14 mouse cellular contexts compared by ENCODE assay signal in the genomic region with DNA sequence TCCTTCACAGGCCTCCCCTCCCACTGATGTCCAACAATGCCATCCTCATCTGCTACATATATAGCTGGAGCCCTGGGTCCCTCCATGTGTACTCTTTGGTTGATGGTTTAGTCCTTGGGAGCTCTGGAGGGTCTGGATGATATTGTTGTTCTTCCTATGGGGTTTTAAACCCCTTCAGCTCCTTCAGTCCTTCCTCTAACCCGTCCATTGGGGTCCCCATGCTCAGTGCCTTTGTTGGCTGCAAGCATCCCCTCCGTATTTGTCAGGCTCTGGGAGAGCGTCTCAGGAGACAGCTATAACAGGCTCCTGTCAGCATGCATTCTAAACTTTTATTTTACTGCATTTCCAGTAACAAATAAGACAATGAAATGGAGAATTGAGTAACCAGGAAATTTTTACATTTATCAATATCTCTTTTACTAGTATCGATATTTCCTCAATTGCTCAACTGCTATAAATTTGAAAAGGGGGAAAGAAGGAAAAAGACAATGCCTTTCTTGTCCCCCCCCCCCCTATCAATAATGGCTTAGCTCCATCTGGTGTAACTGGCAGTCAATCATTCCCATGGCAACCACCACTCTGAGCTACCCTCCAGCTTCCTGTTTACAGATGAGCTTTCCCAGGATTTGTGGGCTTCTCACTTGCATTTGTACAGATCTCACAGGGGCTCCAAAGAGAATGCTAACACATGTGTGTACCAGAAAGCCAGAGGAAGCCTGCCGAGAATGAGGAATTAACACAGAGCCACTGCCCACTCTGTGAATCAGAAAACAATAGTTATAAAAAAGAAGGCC.
DNase-seq lines count a peak whose midpoint lies in the region; ATAC-seq and TF ChIP-seq lines count a peak whose summit lies in the region.
"Had no signal": no experiment of that assay in that cellular context is flagged by ENCODE, and none has a peak within 500 bp of the region (broad histone marks: within the 10 kb centered on the region; RNA-seq: fewer than 3 reads in every experiment).

No protein-coding gene starts in this region.

- WGBS in forebrain, embryonic 12.5 days, result 45% methylated on average over 5 of the region's 5 CpGs
- WGBS in hindbrain, postnatal 0 days, result 17% methylated on average over 5 of the region's 5 CpGs
- 23% methylated on average over 5 of the region's 5 CpGs for WGBS in midbrain, embryonic 16.5 days

- no peak overlapping the region for H3K9ac ChIP-seq in forebrain, embryonic 12.5 days
- H3K9ac ChIP-seq in hindbrain, postnatal 0 days (replicated peaks; ENCODE audit: low read length), result no peak overlapping the region
- no peak overlapping the region for H3K9ac ChIP-seq in midbrain, embryonic 16.5 days (ENCODE audit: low read depth, low read length)
- H3K9ac ChIP-seq: liver, embryonic 14.5 days had no signal

- peak overlapping the region; percentile 73; the same call in 1 of the 2 replicates for H3K27ac ChIP-seq in forebrain, embryonic 12.5 days
- peak overlapping the region; percentile 20; the same call in 1 of the 2 replicates for H3K27ac ChIP-seq in hindbrain, postnatal 0 days
- peak overlapping the region; percentile 60; the same call in 1 of the 2 replicates for H3K27ac ChIP-seq in midbrain, embryonic 16.5 days (ENCODE audit: low read length)
- H3K27ac ChIP-seq: kidney, postnatal 0 days; liver, embryonic 14.5 days had no signal

- no peaks in the 10 kb centered on the region for H3K27me3 ChIP-seq in forebrain, embryonic 12.5 days
- H3K27me3 ChIP-seq in hindbrain, postnatal 0 days (ENCODE audit: insufficient read depth, low read length), result no peaks in the 10 kb centered on the region
- no peaks in the 10 kb centered on the region for H3K27me3 ChIP-seq in midbrain, embryonic 16.5 days (ENCODE audit: control insufficient read depth, insufficient read depth, low read depth, low read length)

- DNase-seq in brain, embryonic 18.5 days (ENCODE audit: low read depth, low spot score), result peak; percentile 22
- DNase-seq in hindbrain, postnatal 0 days (ENCODE audit: low spot score), result peak; percentile 58
- DNase-seq in lung, postnatal 36 days, result no peak
- DNase-seq in lung, postnatal 4 days, result no peak
- DNase-seq in adrenal gland, postnatal 36 days, result no peak
- no peak for DNase-seq in cerebellum, adult 18-20 months
- DNase-seq: cerebellum, adult 2 months; heart, postnatal 36 days; thymus, adult 2 months had no signal

- no peaks in the 10 kb centered on the region for H3K36me3 ChIP-seq in forebrain, embryonic 12.5 days (replicated peaks)
- H3K36me3 ChIP-seq in hindbrain, postnatal 0 days (ENCODE audit: insufficient read depth, low read length), result no peaks in the 10 kb centered on the region
- H3K36me3 ChIP-seq in midbrain, embryonic 16.5 days (ENCODE audit: control insufficient read depth, insufficient read depth, low read length), result no peaks in the 10 kb centered on the region

- H3K4me3 ChIP-seq in forebrain, embryonic 12.5 days (replicated peaks), result no peak overlapping the region
- H3K4me3 ChIP-seq in hindbrain, postnatal 0 days (ENCODE audit: low read length), result no peak overlapping the region
- no peak overlapping the region for H3K4me3 ChIP-seq in midbrain, embryonic 16.5 days (ENCODE audit: low read depth, low read length)
- H3K4me3 ChIP-seq: erythroblast, embryonic 14.5 days had no signal

- H3K4me2 ChIP-seq in forebrain, embryonic 12.5 days, result no peak overlapping the region
- H3K4me2 ChIP-seq in hindbrain, postnatal 0 days (ENCODE audit: low read depth, low read length), result no peak overlapping the region
- H3K4me2 ChIP-seq in midbrain, embryonic 16.5 days (ENCODE audit: low read length), result no peak overlapping the region

- no peak for TF ChIP-seq CTCF in hindbrain, postnatal 0 days (IDR thresholded peaks at IDR 0.05; ENCODE audit: low read depth)

- no peaks in the 10 kb centered on the region for H3K9me3 ChIP-seq in forebrain, embryonic 12.5 days
- 0 out of 2 replicates have a peak, but pooled peaks cover 2% of the 10 kb centered on the region for H3K9me3 ChIP-seq in hindbrain, postnatal 0 days (ENCODE audit: low read length)
- no peaks in the 10 kb centered on the region for H3K9me3 ChIP-seq in midbrain, embryonic 16.5 days (replicated peaks; ENCODE audit: control insufficient read depth, low read length, poor library complexity, severe bottlenecking)

- peak; percentile 94 for ATAC-seq in forebrain, embryonic 12.5 days (ENCODE audit: low FRiP score)
- peak; percentile 86 for ATAC-seq in hindbrain, postnatal 0 days
- ATAC-seq in midbrain, embryonic 16.5 days, result peak; percentile 93

- H3K4me1 ChIP-seq in forebrain, embryonic 12.5 days, result peaks cover 9% of the 10 kb centered on the region
- H3K4me1 ChIP-seq in hindbrain, postnatal 0 days (ENCODE audit: insufficient read depth, low read length), result no peaks in the 10 kb centered on the region
- H3K4me1 ChIP-seq in midbrain, embryonic 16.5 days (ENCODE audit: control insufficient read depth, insufficient read depth, low read length), result 0 out of 2 replicates have a peak, but pooled peaks cover 9% of the 10 kb centered on the region

Comparison
In these comparisons a context has a peak if more than half of its experiments do, and no peak if none do; other contexts are left out.
1. DNase-seq: peak in brain, embryonic 18.5 days (single experiment) and hindbrain, postnatal 0 days (single experiment); none in lung, postnatal 36 days (single experiment), lung, postnatal 4 days (0 of 2), adrenal gland, postnatal 36 days (0 of 2) and cerebellum, adult 18-20 months (0 of 2).
2. H3K27ac ChIP-seq: peak in every context shown above with its lines; median percentile 73 in forebrain, embryonic 12.5 days; 60 in midbrain, embryonic 16.5 days; 20 in hindbrain, postnatal 0 days.
3. Peak in every context shown above with its lines, with median percentiles within 50 percentile points of each other: ATAC-seq.